Mouse (Mus musculus) heart, postnatal 14 days (tissue): ENCODE data around the gene Suv39h1. TPM values are rescaled to one million over a fixed set of nuclear protein-coding genes. Genes with fewer than 3 reads are reported as not detected.
"Not testable (repeated sequence)": the region's sequence is repeated elsewhere in the genome, so short reads cannot be mapped to it uniquely, and the experiment has no call there.

Experiments used
- DNase-seq, 2 experiments: peaks; one replicate each; pipeline ENCODE4 v3.0.0; 2021 to 2022
- intact Hi-C: fragments of 180-260 bp; cut with DNase I; formaldehyde crosslinking; loops from one replicate; pipeline ENCODE4 v1.15.1; 2025
- long read RNA-seq, 2 experiments: library from polyadenylated mRNA; stranded (forward); transcript quantifications; one replicate each; pipeline ENCODE4 v2.0.0; 2021
- total RNA-seq, 2 experiments: library from RNA; stranded (reverse); gene quantifications; 2 replicates each; pipeline ENCODE4 v1.2.3; 2021

The Suv39h1 gene
- 1 to 10 TPM; 6.0 to 6.7 TPM for total RNA-seq
- long read RNA-seq, experiment 1, partial matches to known transcripts = 2 of 10 reads
- long read RNA-seq, experiment 1, other reads (novel, unspliced or antisense) = 2 of 10 reads
- long read RNA-seq, experiment 2, partial matches to known transcripts = 0 of 5 reads
- long read RNA-seq, experiment 2, other reads (novel, unspliced or antisense) = 0 of 5 reads

- intact Hi-C loops = no loop called here
- DNase-seq = peak; percentile 91
Observed at GRCm38 (mm10) chrX:8074430-8075014, at the start of gene Suv39h1. Gene Suv39h1 (minus strand): TSS chrX:8074760.

DNA sequence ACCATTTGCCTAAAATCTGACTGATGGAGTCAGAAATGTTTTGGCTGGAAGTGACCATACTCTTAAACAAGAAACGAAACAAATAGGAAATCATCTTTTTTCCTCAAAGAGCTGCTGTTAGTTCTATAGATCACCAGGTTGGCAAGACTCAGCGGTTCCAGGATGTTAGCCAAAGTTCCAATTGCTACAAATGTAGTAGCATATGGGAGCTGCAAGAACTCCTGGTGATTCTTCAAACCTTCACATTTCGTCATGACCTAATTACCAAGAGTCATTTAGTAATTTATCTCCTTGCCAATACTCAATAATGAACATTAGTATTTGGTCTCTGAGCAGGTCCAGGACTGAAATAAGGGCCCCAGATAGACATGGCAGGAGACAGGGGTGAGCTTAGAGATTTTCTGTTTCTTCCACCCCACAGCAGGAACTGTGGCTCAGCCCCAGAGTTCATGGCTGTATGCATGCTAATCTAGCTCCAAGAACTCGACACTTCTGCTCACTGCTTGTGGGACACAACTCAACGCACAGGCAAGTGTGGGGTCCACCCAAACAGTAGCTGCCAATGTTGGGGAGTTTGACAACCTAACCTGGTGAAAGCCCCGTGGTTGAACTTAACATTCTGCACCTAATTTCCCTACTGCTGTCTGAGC is 49.4 kb upstream of the Suv39h1 start:
- intact Hi-C loops = loop anchor here (10.0 kb wide), 1 partner anchor 209 kb away; the partner anchor contains the start of gene Pcsk1n
- no peak for DNase-seq

- intact Hi-C loops = no loop called here
Observed at GRCm38 (mm10) chrX:8117264-8117663, 42.7 kb upstream of the Suv39h1 start.

DNA sequence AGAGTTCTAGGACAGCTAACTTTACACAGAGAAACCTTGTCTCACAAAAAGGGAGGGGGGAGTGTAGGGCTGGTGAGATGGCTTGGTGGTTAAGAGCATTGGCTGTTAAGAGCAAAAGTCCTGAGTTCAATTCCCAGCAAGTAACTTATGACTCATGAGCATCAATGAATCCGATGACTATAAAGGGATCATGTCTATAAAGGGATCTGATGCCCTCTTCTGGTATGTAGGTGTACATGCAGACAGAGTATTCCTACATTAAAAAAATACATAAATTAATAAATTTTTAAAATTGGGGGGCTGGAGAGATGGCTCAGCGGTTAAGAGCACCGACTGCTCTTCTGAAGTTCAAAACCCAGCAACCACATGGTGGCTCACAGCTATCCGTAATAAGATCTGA is 40.7 kb upstream of the Suv39h1 start:
- intact Hi-C loops = no loop called here
- no peak for DNase-seq

More at GRCm38 (mm10) chrX:8117264-8117663, 42.7 kb upstream of the Suv39h1 start:
- no peak for DNase-seq

DNA sequence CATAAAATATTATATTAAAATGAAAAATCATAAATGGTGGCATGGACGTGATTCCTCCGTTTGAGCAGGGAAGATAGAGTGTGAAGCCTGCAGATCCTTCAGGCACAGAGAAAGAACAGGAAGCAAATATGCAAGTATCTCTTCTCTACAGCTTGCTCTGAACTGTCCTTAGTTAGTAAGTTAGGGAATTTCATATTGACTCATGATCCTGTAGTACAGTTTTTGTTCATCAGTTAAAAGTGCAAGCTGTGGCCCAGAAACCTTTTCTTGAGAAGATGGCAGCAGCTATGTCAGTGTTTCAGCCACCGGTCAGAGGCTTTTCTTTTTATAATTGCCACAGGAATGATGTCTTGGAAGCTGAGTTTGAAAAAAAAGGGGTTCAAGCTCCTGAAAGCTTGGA is 30.5 kb upstream of the Suv39h1 start:
- intact Hi-C loops = no loop called here
- DNase-seq = no peak

DNA sequence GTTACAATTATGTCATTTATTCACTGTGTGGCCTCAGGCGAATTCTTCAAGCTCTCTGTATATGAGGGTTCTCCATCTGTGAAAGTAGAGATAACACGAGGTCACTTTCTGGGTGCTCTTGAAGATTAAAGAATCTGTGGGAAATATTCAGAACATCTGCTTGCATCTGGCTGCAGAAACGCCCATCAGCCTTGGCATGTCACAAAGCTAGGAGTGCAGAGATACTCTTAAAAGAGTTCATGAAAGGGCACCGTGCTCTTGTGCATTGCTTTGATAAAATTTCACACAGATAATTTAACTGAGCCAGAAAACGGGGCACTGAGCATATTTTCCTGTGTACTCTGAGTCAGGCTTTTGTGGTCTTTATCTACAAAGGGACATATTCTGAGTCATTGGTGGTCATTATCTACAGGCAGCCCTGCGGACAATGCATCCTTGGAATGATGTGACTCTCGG is 27.7 kb upstream of the Suv39h1 start:
- DNase-seq = no peak
- intact Hi-C loops = no loop called here

DNA sequence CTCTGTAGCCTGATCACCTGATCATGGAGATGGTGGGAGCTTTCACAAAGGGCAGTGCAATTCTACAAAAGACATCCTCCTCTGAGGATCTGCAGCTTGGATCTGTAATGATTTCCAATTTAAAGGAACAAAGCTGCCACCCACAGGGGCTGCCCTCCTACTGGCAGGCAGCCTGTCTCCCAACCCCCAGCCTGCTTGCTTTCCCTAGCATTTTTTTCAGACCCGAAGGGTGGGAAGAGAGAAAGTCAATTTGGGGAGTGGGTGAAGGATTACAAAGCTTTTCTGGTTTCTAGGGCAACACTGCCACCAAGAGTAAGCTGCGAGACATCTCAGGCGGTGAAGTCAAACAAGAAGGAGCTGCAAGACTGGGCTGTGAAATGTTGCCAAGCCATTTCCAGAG is 26.5 kb upstream of the Suv39h1 start:
- no peak for DNase-seq
- intact Hi-C loops = no loop called here

DNA sequence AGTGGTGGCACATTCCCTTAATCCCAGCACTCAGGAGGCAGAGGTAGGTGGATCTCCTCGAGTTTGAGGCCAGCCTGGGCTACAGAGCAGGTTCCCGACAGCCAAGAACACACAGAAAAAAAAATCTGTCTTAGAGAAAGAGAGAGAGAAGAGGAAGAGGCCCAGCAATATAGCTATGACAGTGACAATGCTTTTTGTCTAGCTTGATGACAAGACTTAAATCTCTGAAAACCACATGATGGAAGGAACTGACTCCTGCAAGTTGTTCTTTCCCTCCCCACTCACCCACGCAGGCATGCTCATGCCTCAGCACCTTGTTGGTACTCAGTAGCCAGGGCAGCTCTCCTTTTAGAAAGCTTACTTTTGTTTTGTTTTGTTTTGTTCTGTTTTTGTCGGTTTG is 24.9 kb upstream of the Suv39h1 start:
- intact Hi-C loops = no loop called here
- no peak for DNase-seq

DNA sequence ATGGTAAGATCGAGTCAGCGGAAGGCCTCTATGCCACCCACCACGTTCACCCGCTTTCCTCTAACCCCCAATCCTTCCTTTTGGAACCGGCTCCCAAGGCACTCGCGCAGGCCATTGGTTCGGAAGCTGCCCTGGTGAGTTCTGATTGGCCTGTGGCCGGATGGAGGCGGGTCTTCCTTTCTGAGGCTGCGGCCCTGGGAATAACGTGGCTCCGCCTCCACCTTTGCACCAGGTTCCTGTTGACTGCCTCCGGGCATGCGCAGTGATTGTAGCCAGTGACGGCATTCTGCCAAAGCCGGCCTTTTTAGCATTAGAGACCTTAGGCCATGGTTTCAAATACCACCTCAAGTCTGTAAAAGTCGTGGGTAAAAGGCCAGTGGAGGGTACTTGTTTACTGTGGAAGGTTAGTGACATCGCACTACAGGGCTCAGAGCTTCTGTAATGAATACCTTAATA is 22.3 kb upstream of the Suv39h1 start:
- intact Hi-C loops = no loop called here
- peak; percentile 93 to 95 for DNase-seq

- peak; percentile 79 to 90 for DNase-seq
- intact Hi-C loops = not testable (repeated sequence)
Observed at GRCm38 (mm10) chrX:8096068-8096786, 21.7 kb upstream of the Suv39h1 start.

- DNase-seq = no peak
- intact Hi-C loops = no loop called here
Observed at GRCm38 (mm10) chrX:8095546-8095945, 21.0 kb upstream of the Suv39h1 start.

GRCm38 (mm10) chrX:8090954-8091347 is 16.4 kb upstream of the Suv39h1 start:
- intact Hi-C loops, DNase-seq: not testable (repeated sequence)

DNA sequence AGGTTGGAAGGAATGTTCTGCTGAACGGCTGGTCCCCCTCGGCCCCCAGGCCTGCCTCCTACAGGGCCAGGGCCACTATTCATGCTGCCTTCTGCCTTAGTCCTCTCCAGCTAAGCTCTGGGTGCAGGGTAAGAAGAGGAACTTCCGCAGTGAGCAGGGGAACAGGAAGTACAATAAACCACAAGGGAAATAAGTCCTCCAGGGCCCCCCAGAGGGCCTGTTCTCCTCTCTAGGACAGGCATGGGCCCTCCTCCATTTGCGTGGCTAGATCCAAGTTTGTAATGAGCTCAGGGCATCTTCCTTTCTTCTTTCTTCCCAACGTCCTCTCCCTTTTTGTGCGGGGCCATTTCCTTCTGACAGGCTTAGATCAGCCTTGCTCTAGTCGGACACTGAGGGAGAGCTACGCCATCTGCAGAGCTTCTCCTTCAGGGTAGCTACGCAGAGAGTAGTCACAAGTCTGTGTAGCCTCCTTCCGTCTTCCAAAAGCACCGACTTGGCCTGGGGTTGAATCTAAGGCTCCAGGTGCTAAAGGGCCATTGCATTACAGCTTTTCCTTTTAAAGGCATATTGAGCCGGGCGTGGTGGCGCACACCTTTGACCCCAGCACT is 15.9 kb upstream of the Suv39h1 start, which contains the start of gene Was:
Gene Was (minus strand): TSS at position 153 of the 608 bp plus-strand sequence.
- intact Hi-C loops = no loop called here
- peak; percentile 1 to 2 for DNase-seq

DNA sequence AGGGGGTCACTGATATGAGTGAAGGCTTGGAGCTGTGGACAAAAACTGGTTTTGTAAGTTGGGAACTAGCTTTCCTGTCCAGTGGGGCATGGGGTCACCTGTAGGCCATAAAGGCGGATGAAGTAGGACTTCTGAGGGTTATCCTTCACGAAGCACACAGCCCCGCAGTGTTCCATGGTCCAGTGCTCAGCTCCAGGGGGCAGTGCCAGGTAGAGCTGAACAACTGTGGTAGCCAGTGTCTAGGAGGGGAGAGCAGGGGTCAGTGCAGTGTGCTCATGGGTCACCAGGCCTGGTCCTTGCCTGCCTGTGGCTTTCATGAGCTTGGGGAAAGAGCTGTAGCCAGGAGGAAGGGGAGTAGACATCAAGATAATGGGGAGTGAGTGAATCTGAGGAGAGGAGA is 15.2 kb upstream of the Suv39h1 start:
- no peak for DNase-seq
- intact Hi-C loops = no loop called here

DNA sequence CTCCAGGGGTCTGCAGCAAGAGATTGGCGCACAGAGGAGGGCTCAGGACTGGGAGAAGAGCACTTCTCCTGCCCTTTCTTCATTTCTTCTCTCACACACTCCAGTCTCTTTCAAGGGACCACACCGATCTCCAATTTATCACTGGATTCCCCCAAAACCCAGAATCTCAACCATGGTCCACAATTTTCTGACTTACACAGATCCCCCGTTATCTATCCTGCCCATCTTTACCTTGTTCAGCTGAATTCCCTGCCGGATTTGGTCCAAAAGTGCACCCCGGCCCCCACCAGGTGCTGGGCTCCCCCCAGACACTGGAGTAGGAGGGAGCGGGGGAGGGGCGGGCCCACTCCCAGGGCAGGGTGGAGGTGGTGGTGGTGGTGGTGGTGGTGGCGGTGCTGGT is 11.1 kb upstream of the Suv39h1 start:
- intact Hi-C loops = no loop called here
- no peak for DNase-seq

DNA sequence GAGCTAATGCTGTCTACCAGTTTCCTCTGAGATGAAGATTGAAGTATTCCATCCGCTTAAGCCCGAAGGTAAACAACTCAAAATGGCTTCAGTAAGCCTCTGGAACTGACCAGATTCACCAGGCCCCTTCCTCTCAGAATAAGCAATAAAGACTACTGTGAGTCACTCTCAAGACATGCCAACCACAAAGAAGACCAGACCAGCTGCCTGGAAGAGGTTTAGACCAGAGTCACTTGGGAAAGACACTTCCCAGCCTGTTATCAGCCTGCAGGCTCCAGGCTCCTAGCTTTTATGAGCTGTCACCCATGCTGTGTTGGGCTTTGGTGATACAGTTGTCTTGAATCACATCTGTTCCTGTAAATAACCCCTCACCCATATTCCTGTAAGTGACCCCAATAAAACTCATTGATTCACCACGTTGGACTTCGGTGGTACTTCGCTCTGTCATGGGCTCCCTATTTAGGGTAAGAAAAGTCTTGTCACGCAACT is 10.3 kb upstream of the Suv39h1 start:
- intact Hi-C loops = no loop called here

GRCm38 (mm10) chrX:8075104-8075503 is 544 bp upstream of the Suv39h1 start:
- no peak for DNase-seq
- intact Hi-C loops = no loop called here

More for the DNA sequence above, 10.3 kb upstream of the Suv39h1 start:
- no peak for DNase-seq

DNA sequence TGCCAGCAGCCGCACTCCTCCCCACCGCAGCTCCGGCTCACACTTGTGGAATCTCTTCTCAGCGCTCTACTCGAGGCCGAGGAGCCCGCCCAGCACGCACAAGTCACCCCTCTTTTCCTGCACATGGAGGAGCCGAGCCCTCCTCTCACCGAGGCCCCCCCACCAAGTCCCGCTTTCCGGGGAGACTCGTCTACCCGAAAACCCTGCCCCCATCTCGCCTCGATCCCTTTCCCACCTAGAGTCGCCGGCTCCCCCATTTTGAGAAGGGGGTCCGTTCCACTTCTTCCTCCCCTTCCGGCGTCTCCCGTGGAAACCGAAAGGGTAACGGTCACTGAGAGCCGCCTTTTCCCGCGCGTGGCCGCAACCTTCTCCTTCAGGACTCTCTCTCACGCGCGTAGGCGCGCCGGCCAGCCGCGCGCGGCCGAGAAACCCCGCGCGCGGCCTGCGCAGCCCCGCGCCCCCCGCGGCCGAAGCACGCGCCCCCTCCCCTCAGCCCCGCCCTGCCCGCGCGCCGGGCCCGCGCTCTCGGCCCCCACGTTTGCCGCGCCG is 605 bp downstream of the Suv39h1 start:
- DNase-seq = peak in 1 of 2 experiments; percentile 10
- intact Hi-C loops = no loop called here

DNA sequence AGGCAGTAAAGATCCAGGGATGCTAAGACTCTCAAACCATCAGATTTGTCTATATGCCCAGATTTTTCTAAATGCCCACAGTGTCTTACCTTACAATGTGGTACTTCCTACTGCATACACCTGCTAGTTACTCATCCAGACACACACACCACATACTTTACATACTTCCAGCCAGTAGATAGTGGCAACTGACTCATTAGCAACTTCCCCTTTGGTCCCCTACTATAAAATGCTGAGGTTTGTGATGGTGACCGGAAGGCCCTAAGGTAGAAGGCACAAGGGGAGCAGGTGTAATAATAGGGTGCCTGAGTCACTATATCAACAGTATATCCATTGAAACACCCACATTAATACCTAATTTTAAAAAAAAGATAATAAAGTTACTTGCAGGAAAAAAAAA is 5.4 kb downstream of the Suv39h1 start:
- intact Hi-C loops = no loop called here
- no peak for DNase-seq
